Mouse (Mus musculus) fibroblast of lung, adult 2 months (primary cell): ENCODE data around the gene Cyp2b10.
"Not testable (repeated sequence)": the region's sequence is repeated elsewhere in the genome, so short reads cannot be mapped to it uniquely, and the experiment has no call there.

ENCODE experiments used
- DNase-seq: peaks from one replicate; pipeline ENCODE4 v3.0.0-alpha.2; 2011; ENCODE audit warnings: low read depth

Cyp2b10 gene

DNA sequence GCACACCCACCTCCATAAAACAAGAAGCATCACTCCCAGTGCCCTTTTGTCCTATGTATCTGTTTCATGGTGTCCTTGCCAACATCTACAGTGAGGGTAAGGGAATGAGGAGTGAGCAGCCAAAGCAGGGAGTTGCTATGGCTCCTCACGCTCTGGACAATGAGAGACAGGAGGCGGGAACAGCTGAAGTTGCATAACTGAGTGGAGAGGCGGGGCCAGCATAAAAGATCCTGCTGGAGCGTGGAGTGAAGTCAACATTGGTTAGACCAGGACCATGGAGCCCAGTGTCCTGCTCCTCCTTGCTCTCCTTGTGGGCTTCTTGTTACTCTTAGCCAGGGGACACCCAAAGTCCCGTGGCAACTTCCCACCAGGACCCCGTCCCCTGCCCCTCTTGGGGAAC is at the start of gene Cyp2b10:
Gene Cyp2b10, plus strand, starts transcription at position 210 of the 400 bp plus-strand sequence.
- no peak for DNase-seq

- peak; percentile 73 for DNase-seq
These were observed 49.5 kb upstream of the Cyp2b10 start for GRCm38 (mm10) chr7:25847722-25848443.

DNA sequence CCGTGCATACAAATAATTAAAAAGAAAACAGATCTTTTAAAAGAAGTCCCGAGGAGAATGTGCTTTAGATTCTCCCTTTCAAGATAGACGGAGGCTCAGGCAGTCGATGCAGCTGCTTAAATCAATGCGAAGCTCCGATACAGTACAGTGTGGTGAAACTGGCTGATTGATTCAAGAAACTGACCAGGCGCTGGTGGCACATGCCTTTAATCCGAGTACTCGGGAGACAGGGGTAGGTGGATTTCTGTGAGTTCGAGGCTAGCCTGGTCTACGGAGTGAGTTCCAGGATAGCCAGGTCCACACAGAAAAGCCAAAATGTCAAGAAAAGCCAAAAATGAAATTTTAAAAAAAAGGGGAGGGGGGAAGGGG is 49.0 kb upstream of the Cyp2b10 start:
- DNase-seq: no peak

- DNase-seq: no peak
These were observed 42.3 kb upstream of the Cyp2b10 start for GRCm38 (mm10) chr7:25855082-25855481.

DNA sequence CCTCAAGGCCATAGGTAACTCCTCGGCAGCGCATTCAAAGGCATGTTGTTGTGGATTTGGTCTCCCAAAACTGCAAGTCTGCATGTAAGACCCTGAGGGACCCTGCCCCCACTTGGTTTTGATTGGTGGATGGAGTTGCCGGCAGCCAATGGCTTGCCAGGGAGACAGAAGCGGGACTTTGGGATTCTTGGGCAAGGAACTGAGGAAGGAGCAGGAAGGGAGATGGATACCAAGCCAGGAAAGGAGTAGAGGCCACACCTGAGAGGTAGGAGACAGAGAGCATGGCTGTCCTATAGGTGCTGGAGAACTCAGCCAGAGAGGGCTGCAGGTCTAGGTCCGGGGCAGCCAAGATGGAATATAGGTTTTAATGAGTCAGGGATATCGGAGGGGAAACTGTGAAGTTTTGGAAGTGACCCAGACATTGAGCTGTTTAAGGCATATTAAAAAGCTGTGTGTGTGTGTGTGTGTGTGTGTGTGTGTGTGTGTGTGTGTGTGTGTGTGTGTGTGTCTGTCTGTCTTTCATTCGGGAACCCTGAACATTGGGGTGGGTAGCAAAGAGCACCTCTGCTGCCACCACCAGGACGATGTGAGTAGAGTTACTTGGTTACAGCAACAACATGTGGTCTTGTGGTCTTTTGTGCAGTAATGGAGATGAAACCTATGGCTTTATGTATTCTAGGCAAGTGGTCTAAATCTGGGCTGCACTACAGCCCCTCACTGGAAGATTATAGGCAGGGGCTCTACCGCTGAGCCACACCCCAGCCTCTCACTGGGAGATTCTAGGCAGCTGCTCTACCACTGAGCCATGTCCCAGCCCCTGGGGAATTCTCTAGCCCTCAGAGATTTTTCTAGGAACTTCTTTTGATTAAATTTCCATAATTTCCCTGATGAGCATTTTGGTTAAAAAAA is 37.2 kb upstream of the Cyp2b10 start:
- no peak for DNase-seq

GRCm38 (mm10) chr7:25862365-25862764 is 35.1 kb upstream of the Cyp2b10 start:
- DNase-seq: no peak

DNA sequence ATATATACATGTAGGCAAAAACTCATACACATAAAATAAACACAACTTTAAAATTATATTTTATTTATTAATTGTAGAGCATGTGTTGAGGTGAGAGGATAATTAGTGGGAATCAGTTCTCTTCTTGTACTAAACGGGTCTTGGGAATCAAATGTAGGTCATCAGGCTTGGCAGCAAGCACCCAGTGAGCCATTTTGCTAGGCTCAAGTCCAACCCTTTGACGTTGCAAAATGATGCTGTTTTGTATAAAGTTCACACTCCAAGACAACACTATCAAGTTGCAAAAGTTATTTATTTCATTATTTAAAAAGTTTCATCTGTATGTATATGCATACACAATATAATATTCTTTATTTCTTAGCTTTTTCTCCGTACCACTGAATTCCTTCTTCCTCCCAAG is 33.7 kb upstream of the Cyp2b10 start:
- peak; percentile 26 for DNase-seq

GRCm38 (mm10) chr7:25864861-25865260 is 32.6 kb upstream of the Cyp2b10 start:
- no peak for DNase-seq

DNA sequence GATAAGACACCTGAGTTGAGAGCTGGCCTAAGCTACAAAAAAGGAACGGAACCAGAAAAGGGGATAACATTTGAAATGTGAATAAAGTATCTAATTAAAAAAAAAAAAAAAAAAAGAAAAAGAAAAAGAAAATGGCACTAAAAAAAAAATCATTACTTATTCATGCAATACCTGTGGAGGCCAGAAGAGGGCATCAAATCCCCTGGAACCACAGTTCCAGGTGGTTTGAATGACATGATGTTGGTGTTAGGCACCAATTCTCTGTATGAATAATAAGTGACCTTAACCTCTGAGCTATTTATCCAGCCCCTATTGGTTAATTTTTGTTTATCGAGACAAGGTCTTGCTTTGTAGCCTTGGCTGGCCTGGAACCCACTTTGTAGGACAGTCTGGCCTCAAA is 27.6 kb upstream of the Cyp2b10 start:
- no peak for DNase-seq

- no peak for DNase-seq
These were observed 24.8 kb upstream of the Cyp2b10 start for GRCm38 (mm10) chr7:25872624-25873023.

DNA sequence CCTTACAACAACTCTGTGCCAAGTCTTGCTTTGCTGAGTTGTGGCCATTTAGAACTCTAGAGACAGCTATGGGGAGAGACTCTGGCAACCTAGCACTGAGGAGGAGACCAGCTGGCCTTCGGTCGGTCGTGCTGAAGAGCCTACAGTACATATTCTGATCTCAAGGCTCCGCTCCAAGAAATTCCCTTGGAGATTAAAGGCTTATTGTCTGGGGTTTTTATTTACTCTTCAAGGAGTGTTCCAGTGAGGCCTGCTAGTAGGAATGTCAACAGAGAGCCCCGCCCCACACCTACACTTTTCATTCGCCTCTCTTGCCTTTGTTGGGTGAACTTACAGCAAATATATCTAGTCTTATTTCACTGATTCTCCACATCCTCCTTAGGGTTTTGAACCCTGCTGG is 18.7 kb upstream of the Cyp2b10 start:
- no peak for DNase-seq

DNA sequence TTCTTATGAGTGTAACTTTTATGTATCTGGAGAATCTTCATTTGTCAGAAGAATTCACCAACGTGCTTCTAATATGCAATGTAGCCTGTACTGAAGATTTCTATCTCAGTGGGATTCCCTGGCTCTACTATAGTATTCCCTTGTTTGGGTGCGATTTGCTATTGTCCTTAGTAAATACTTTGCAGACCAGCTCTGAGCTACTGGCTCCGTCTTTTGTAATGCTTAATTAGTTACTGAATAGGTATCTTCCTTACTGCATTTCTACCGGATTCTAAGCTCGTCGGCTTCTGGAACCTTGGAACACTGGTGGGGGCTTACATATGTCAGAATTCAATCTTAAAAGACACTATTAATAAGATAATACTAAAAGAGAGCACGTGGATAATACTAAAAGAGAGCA is 16.7 kb upstream of the Cyp2b10 start:
- DNase-seq: not testable (repeated sequence)

DNA sequence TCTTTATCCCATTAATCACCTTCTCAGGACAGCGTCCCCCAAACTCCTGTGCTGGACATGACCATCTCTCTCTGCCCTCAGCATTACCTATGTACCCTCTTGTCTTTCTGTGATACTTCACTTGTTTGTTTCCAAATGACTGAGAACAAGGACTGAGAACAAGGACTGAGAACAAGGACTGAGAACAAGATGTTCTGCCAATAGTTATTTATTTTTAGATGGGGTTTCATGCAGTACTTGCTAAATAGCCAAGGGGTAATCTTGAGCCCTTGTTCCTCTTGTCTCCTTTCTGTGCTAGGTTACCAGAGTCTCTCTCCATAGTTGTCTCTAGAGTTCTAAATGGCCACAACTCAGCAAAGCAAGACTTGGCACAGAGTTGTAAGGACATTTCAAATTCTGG is 13.1 kb upstream of the Cyp2b10 start:
- DNase-seq: no peak

GRCm38 (mm10) chr7:25887758-25888157 is 9.7 kb upstream of the Cyp2b10 start:
- no peak for DNase-seq

GRCm38 (mm10) chr7:25893159-25893558 is 4.3 kb upstream of the Cyp2b10 start:
- DNase-seq: no peak

DNA sequence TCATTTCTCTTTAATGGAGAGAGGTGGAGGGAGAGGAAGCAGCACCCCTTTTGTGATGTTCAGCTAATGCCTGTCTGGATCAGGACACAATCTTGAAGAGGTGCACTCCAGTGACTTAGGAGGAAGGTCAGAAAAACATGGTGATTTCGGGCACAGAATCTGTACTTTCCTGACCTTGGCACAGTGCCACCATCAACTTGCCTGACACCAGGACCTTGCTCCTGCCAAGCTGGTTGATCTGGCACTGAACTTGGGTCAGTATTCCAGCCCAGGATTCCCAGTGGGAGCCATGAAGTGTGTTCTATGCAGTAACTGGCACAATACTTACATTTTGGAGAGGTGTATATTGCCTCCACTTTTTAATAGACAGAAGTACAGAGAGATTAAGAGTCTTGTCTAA is 2.3 kb upstream of the Cyp2b10 start:
- DNase-seq: no peak

- no peak for DNase-seq
These were observed 644 bp downstream of the Cyp2b10 start for GRCm38 (mm10) chr7:25898064-25898463.

GRCm38 (mm10) chr7:25902061-25902690 is 4.8 kb downstream of the Cyp2b10 start:
- DNase-seq: peak; percentile 85

DNA sequence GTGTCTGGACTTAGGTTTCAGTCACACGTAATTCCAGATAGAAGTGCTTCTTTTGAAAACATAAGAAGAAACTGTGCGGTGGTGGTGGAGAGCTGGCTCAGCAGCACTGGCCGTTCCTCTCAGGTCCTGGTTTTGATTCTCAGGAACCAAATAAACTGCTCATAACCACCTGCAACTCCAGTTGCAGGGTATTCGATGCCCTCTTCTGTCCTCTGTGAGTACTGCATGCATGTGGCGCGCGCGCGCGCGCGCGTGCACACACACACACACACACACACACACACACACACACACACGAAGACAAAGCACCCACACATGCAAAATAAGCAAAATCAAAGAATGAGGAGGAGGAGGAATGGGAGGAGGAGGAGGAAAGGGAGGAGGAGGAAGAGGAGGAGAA is 5.7 kb downstream of the Cyp2b10 start:
- DNase-seq: no peak

GRCm38 (mm10) chr7:25904066-25904465 is 6.6 kb downstream of the Cyp2b10 start:
- no peak for DNase-seq

GRCm38 (mm10) chr7:25904489-25904888 is 7.1 kb downstream of the Cyp2b10 start:
- DNase-seq: no peak

GRCm38 (mm10) chr7:25907380-25907779 is 10.0 kb downstream of the Cyp2b10 start:
- no peak for DNase-seq

- DNase-seq: no peak
These were observed 12.6 kb downstream of the Cyp2b10 start for GRCm38 (mm10) chr7:25910046-25910445.
